Mouse (Mus musculus) cerebellum, adult 9-11 months (tissue): ENCODE measurements around the gene Olfr750.

Experiments used
- DNase-seq: peaks from one replicate; pipeline ENCODE4 v3.0.0; 2022

The Olfr750 gene

GRCm38 (mm10) chr14:51026391-51027133, 47.7 kb downstream of the Olfr750 start:
- peak; percentile 58 for DNase-seq

- no peak for DNase-seq
Observed at GRCm38 (mm10) chr14:51024820-51025219, 49.4 kb downstream of the Olfr750 start.

GRCm38 (mm10) chr14:51023457-51023856, 50.8 kb downstream of the Olfr750 start:
- no peak for DNase-seq

- DNase-seq: no peak
Observed at GRCm38 (mm10) chr14:51017256-51017655, 57.0 kb downstream of the Olfr750 start.
